Comparison of ENCODE assay signal across 13 mouse cellular contexts in genomic region chr4:98886377-98886776, GRCm38 (mm10).
"Had no signal": no experiment of that assay in that cellular context is flagged by ENCODE, and none has a peak within 500 bp of the region (broad histone marks: within the 10 kb centered on the region; RNA-seq: fewer than 3 reads in every experiment).

No protein-coding gene starts in this region.

- H3K4me3 ChIP-seq: heart, embryonic 12.5 days; hindbrain, embryonic 13.5 days; hindbrain, embryonic 15.5 days; kidney, embryonic 15.5 days; limb, embryonic 13.5 days; limb, embryonic 15.5 days; liver, embryonic 12.5 days had no signal

- H3K27me3 ChIP-seq: hindbrain, embryonic 13.5 days; hindbrain, embryonic 15.5 days; kidney, embryonic 15.5 days; limb, embryonic 13.5 days; limb, embryonic 15.5 days; liver, embryonic 12.5 days had no signal

- H3K9me3 ChIP-seq: heart, embryonic 12.5 days; hindbrain, embryonic 13.5 days; hindbrain, embryonic 15.5 days; kidney, embryonic 15.5 days; limb, embryonic 13.5 days; limb, embryonic 15.5 days; liver, embryonic 12.5 days had no signal

- H3K36me3 ChIP-seq: heart, embryonic 12.5 days; hindbrain, embryonic 13.5 days; hindbrain, embryonic 15.5 days; kidney, embryonic 15.5 days; limb, embryonic 13.5 days; limb, embryonic 15.5 days; liver, embryonic 12.5 days had no signal

- ATAC-seq: liver, embryonic 12.5 days had no signal

- H3K27ac ChIP-seq: hindbrain, embryonic 13.5 days; hindbrain, embryonic 15.5 days; hindbrain, postnatal 0 days; kidney, embryonic 15.5 days; kidney, postnatal 0 days; limb, embryonic 13.5 days; limb, embryonic 15.5 days; liver, embryonic 12.5 days had no signal

- DNase-seq: gastrocnemius, postnatal 14 days; gastrocnemius, postnatal 36 days; layer of hippocampus, adult 9-11 months; left cerebral cortex, postnatal 4 days had no signal

- H3K9ac ChIP-seq: heart, embryonic 12.5 days; hindbrain, embryonic 13.5 days; hindbrain, embryonic 15.5 days; kidney, embryonic 15.5 days; limb, embryonic 13.5 days; limb, embryonic 15.5 days; liver, embryonic 12.5 days had no signal

- H3K4me2 ChIP-seq: heart, embryonic 12.5 days; hindbrain, embryonic 13.5 days; hindbrain, embryonic 15.5 days; kidney, embryonic 15.5 days; limb, embryonic 13.5 days; limb, embryonic 15.5 days; liver, embryonic 12.5 days had no signal

- H3K4me1 ChIP-seq: heart, embryonic 12.5 days; hindbrain, embryonic 13.5 days; hindbrain, embryonic 15.5 days; kidney, embryonic 15.5 days; limb, embryonic 13.5 days; limb, embryonic 15.5 days; liver, embryonic 12.5 days had no signal
